Mouse (Mus musculus) ES-E14 (cell line): ENCODE data around the gene Hoxa6.

Experiments used
- CHD2 ChIP-seq: IDR thresholded peaks from 2 replicates; pipeline ENCODE4 v1.6.1; 2014; ENCODE audit warnings: mild to moderate bottlenecking, low read depth, low read length, inconsistent platforms
- HCFC1 ChIP-seq: IDR thresholded peaks from 2 replicates; pipeline ENCODE4 v1.6.1; 2012; ENCODE audit warnings: low read length, inconsistent platforms, borderline replicate concordance; ENCODE audit not compliant: insufficient read depth
- MAFK ChIP-seq: IDR thresholded peaks from 2 replicates; pipeline ENCODE4 v1.6.1; 2014; ENCODE audit warnings: mild to moderate bottlenecking, low read depth, low read length, inconsistent platforms; ENCODE audit not compliant: insufficient read depth
- ZC3H11A ChIP-seq: IDR thresholded peaks from 2 replicates; pipeline ENCODE4 v1.6.1; 2012; ENCODE audit warnings: low read depth, mild to moderate bottlenecking, inconsistent platforms, low read length, borderline replicate concordance
- ZNF384 ChIP-seq: IDR thresholded peaks from 2 replicates; pipeline ENCODE4 v1.6.1; 2012; ENCODE audit warnings: low read depth, low read length, inconsistent platforms

GRCm38 (mm10) chr6:52173648-52174047, 34.9 kb downstream of the Hoxa6 start:
- no peak for TF ChIP-seq ZC3H11A
- TF ChIP-seq ZNF384: no peak
- TF ChIP-seq CHD2: no peak
- no peak for TF ChIP-seq MAFK
- TF ChIP-seq HCFC1: no peak
